Mouse (Mus musculus) lung, adult 2 months (tissue): Measurements from ENCODE around the gene Scaf8.
"Not testable (repeated sequence)": the region's sequence is repeated elsewhere in the genome, so short reads cannot be mapped to it uniquely, and the experiment has no call there.

Experiments used
- CTCF ChIP-seq: fragments of 200-500 bp; IDR thresholded peaks from 2 replicates; pipeline ENCODE4 v1.5.1; 2011; ENCODE audit warnings: mild to moderate bottlenecking, low read length, control low read depth; ENCODE audit not compliant: insufficient read depth
- POLR2A ChIP-seq: fragments of 200-500 bp; IDR thresholded peaks from 2 replicates; pipeline ENCODE4 v1.6.1; 2011; ENCODE audit warnings: low read depth, mild to moderate bottlenecking, control low read depth, low read length, borderline replicate concordance; ENCODE audit errors: extremely low read depth

- not testable (repeated sequence) for TF ChIP-seq POLR2A, CTCF
Observed at GRCm38 (mm10) chr17:3082125-3082755, 32.5 kb upstream of the Scaf8 start.
